Mouse (Mus musculus): Measurements from ENCODE around the gene Susd2. TPM values are rescaled to one million over a fixed set of nuclear protein-coding genes. Genes with fewer than 3 reads are reported as not detected.

Gene Susd2
- total RNA-seq, 2 experiments from 2014 or later, result 1.9 to 2.4 TPM

GRCm38 (mm10) chr10:75657165-75657564, 13.4 kb upstream of the Susd2 start:
- DNase-seq (ENCODE audit: low spot score in 2 of 2), result no peak

DNA sequence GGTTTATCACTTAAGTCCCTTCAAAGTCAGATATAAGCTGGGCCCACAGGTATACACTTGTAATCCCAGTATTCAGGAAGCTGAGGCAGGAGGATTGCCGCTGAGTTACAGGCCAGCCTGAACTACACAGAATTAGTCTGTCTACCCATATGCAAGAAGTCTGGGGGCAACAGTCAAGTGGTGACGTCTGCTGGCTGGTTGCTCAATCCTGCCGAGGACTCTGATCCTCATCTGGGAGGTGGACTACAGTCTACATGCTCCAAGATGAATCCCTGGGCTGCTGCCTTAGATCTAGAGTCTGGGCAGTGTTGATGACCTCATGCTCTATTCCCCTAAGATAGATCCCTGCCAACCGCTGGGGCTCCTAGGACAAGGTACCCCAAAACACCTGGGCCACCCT, 10.2 kb upstream of the Susd2 start:
- no peak for DNase-seq (ENCODE audit: low spot score in 2 of 2)

DNA sequence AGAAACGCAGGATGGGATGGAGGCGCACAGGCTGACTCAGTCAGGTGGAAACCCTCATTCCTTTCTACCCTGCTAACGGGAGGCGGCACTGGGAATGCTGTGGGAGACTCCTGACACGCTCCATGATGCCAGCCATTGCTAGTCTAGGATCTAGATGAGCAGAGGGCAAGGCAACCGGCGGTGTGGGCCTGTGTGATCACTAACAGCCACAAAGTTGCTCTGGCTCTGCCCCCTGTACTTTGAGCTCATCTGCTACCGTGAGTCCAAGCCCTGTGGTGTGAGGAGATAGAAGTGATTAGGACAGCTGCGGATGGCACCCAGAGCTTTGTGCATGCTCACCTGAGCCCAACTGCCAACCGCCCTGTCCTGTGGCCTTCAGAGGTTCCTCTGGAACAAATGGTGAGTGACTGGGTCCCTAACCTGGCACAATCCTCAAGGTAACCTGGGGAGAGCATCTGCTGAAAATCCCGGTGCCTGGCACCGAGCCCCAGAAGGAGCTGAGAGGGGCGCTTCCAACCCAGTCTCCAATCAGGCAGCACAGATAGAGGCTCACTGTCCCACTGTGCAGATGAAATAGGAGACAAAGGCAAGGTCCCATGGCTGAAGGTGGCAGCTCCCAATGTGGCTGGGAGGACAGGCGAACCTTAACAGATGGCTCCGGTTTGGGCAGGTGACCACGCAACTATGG, 7.7 kb upstream of the Susd2 start:
- DNase-seq (ENCODE audit: low spot score in 2 of 2), result no peak

DNA sequence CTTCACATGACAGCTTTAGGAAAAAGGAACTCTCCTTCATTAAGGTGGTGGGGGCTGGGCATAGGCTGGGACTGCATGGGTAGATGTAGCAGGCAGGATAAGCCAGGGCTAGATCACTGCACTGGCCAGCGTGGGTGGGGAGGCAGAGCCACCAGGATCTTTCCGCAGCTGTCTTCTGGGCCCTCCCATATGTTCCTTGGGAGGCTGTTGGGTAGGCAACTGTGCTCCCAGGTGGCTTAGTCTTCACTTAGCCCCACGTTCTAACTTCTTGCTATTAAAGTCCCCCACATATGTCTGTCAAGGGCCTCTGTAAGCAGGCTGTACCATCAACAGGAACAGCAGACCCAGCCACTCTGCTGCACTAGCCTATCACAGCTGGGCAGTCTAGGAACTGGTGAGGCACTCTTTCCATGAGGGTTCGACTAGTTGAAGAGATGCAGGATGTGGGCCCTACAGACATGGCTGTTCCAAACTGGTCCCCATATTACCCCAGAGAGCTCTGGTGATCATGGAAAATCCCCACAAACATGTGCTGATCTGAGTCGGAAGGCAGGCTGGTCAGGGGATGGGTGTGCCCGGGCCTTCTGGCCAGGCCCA, 6.6 kb upstream of the Susd2 start:
- DNase-seq (ENCODE audit: low spot score in 2 of 2), result peak in 1 of 2 experiments; percentile 33

DNA sequence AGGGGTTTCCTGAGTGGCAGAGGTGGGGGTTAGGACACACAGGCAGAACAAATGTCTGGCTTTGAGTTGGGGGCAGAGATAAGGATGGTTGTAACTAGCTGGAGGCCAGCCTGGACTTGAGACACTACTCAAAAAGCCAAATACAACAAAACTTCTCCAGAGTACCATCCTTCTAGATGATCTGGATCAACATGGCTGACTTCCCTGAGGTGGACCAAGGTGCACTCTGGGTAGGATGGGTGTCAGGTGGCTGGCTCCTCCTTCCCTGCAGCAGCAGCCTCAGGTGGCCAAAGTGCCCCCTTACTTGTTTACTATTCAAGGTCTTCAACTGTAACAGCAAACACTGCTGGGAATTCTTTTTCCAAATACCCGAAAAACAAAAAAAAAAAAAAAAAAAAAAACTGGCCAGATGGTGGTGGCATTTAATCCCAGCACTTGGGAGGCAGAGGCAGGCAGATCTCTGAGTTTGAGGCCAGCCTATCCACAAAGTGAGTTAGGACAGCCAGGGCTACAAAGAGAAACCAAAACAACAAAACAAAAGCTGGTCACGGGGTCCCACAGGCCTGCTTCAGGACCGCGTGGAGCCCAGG, 5.7 kb upstream of the Susd2 start:
- no peak for DNase-seq (ENCODE audit: low spot score in 2 of 2)

DNA sequence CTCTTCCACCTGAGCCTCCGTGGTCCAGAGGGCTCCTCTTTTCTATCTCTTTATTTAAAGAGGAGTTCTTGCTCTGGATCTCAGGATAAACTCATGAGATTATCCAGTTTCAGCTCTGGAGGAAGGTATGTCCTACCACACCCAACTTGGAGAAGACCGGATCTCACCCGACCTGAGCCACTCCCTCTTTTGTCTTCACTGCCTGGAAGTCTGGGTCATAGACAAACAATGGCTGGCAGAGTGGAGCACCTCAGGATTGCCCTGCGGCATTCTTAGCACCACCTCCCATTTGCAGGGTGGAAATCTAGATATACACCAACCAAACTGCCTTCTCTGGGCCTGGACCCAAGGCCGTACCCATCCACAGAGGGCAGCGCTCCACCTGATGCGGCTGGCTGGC, 5.2 kb upstream of the Susd2 start:
- DNase-seq (ENCODE audit: low spot score in 2 of 2), result no peak

- no peak for DNase-seq (ENCODE audit: low spot score in 2 of 2)
Measured at GRCm38 (mm10) chr10:75648091-75648490, 4.3 kb upstream of the Susd2 start.

DNA sequence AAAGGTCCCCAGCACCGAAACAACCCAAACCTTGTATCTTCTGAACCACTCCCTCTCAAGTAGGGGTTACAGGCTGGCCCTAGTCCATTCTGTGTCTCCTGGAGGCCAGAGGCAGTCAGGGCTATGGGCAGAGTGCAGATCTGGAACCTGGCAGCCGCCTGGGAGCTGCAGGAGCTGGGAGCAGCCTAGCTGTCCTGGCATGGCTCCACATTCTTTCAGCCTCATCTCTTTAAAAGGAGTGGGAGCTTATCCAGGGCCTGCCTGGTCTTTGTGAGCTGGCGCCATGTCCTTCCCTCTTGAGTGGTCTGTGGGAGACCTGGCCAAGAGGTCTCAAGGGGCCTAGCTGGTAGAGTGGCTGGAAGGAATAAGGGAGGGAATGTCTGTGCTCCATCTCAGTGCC, 3.6 kb upstream of the Susd2 start:
- DNase-seq (ENCODE audit: low spot score in 2 of 2), result peak; percentile 28 to 47

- DNase-seq (ENCODE audit: low spot score in 2 of 2), result no peak
Measured at GRCm38 (mm10) chr10:75646406-75646805, 2.6 kb upstream of the Susd2 start.

- no peak for DNase-seq (ENCODE audit: low spot score in 2 of 2)
Measured at GRCm38 (mm10) chr10:75645616-75646015, 1.8 kb upstream of the Susd2 start.

- DNase-seq (ENCODE audit: low spot score in 2 of 2), result no peak
Measured at GRCm38 (mm10) chr10:75642891-75643290, 917 bp downstream of the Susd2 start.

- DNase-seq (ENCODE audit: low spot score in 2 of 2), result no peak
Measured at GRCm38 (mm10) chr10:75642436-75642835, 1.4 kb downstream of the Susd2 start.

- DNase-seq (ENCODE audit: low spot score in 2 of 2), result no peak
Measured at GRCm38 (mm10) chr10:75641721-75642222, 2.0 kb downstream of the Susd2 start.

GRCm38 (mm10) chr10:75637711-75638110, 6.1 kb downstream of the Susd2 start:
- no peak for DNase-seq (ENCODE audit: low spot score in 2 of 2)

- no peak for DNase-seq (ENCODE audit: low spot score in 2 of 2)
Measured at GRCm38 (mm10) chr10:75636084-75636786, 7.6 kb downstream of the Susd2 start.

DNA sequence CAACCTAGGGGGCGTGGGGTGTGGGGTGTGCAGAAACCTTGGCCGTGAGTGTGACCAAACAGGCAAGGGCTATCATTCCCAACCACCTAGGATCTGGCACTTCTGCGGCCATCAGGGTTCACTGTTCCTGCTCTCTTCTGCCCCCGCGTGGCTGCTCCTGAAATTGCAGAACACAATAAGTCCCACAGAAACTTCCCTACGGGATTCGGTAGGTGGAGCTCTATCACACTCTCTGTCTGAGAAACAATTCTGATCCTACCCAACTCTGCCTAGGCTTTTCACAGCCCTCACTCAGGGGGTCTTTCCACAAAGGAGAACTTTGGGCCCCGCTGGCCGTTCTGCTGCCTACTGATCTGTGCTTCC, 8.1 kb downstream of the Susd2 start:
- peak; percentile 66 to 93 for DNase-seq (ENCODE audit: low spot score in 2 of 2)

- DNase-seq (ENCODE audit: low spot score in 2 of 2), result no peak
Measured at GRCm38 (mm10) chr10:75635019-75635692, 8.7 kb downstream of the Susd2 start.

DNA sequence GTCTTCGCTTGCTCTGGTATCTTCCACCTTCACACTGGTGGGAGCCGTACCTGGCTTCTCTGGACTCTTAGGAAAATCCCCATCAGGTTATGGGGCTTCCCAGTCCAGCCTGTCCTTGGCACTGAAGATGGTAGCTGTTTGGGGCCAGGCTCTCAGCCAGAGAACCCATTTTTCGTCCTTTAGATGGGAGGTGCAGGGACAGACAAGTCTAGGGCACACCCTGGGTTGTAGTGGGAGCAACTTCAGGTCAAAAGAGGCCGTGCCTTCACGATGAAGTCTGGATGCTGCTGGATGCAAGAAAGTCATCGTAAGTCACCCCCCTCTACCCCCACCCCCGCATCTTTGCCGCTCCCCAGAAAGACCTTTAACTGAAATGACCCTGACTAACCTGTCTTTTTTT, 9.2 kb downstream of the Susd2 start:
- DNase-seq (ENCODE audit: low spot score in 2 of 2), result no peak

GRCm38 (mm10) chr10:75633576-75634139, 10.2 kb downstream of the Susd2 start:
- DNase-seq (ENCODE audit: low spot score in 2 of 2), result no peak

GRCm38 (mm10) chr10:75633048-75633447, 10.8 kb downstream of the Susd2 start:
- DNase-seq (ENCODE audit: low spot score in 2 of 2), result no peak

DNA sequence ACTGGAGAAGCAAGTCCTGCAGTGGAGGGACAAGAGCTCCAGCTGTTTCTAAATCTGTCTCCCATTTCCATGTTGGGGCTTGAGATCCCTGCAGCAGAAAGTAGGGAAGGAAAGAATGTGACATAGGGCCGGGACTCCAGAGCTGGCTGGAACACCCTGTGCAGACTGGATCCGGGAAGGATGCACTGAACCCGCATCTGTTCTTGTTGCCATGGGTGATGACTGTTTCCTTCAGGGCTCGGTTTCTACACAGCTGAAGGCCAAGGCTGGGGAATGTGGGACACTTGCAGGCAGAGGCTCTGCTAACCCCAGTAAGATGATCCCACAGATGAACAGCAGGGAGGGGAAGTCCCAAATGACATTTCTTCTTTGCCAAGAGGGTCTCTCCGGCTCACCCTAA, 11.2 kb downstream of the Susd2 start:
- peak in 1 of 2 experiments; percentile 62 for DNase-seq (ENCODE audit: low spot score in 2 of 2)

Data from layer of hippocampus, adult 18-20 months (tissue).